ENCODE assay signal across 14 mouse cellular contexts in genomic region chr10:14197261-14197660, GRCm38 (mm10).
DNase-seq lines count a peak whose midpoint lies in the region; ATAC-seq and TF ChIP-seq lines count a peak whose summit lies in the region.
"Had no signal": no experiment of that assay in that cellular context is flagged by ENCODE, and none has a peak within 500 bp of the region (broad histone marks: within the 10 kb centered on the region; RNA-seq: fewer than 3 reads in every experiment).

No protein-coding gene starts in this region.

- H3K36me3 ChIP-seq in hindbrain, postnatal 0 days (ENCODE audit: insufficient read depth, low read length), result no peaks in the 10 kb centered on the region
- no peaks in the 10 kb centered on the region for H3K36me3 ChIP-seq in hindbrain, embryonic 16.5 days (ENCODE audit: control insufficient read depth, insufficient read depth, low read length)
- H3K36me3 ChIP-seq: kidney, embryonic 15.5 days; liver, embryonic 15.5 days; midbrain, embryonic 12.5 days had no signal

- no peaks in the 10 kb centered on the region for H3K27me3 ChIP-seq in hindbrain, postnatal 0 days (ENCODE audit: insufficient read depth, low read length)
- no peaks in the 10 kb centered on the region for H3K27me3 ChIP-seq in hindbrain, embryonic 16.5 days (replicated peaks; ENCODE audit: control insufficient read depth, insufficient read depth, low read length)
- H3K27me3 ChIP-seq: kidney, embryonic 15.5 days; liver, embryonic 15.5 days; midbrain, embryonic 12.5 days had no signal

- TF ChIP-seq CTCF in hindbrain, postnatal 0 days (IDR thresholded peaks at IDR 0.05; ENCODE audit: low read depth), result peak; percentile 50

- H3K4me1 ChIP-seq in hindbrain, postnatal 0 days (ENCODE audit: insufficient read depth, low read length), result 0 out of 2 replicates have a peak, but pooled peaks cover 6% of the 10 kb centered on the region
- no peaks in the 10 kb centered on the region; the same call in 1 of the 2 replicates for H3K4me1 ChIP-seq in hindbrain, embryonic 16.5 days (ENCODE audit: control insufficient read depth, insufficient read depth, low read depth, low read length)
- H3K4me1 ChIP-seq: liver, embryonic 15.5 days had no signal

- DNase-seq in hindbrain, postnatal 0 days (ENCODE audit: low spot score), result peak; percentile 24
- DNase-seq in thymus, postnatal 0 days (ENCODE audit: low spot score), result peak; percentile 42
- no peak for DNase-seq in thymus, adult 18-20 months
- no peak for DNase-seq in ovary, adult 18-20 months (ENCODE audit: low spot score)
- DNase-seq in layer of hippocampus, postnatal 25 days (ENCODE audit: extremely low spot score in 1 of 2, low spot score in 1 of 2), result no peak
- no peak for DNase-seq in cerebellum, adult 9-10 months
- DNase-seq: cerebellum, adult 2 months; heart, adult 18-20 months; right cerebral cortex, postnatal 4 days had no signal

- no peak overlapping the region for H3K9ac ChIP-seq in hindbrain, postnatal 0 days (replicated peaks; ENCODE audit: low read length)
- no peak overlapping the region for H3K9ac ChIP-seq in hindbrain, embryonic 16.5 days (ENCODE audit: low read depth, low read length)
- H3K9ac ChIP-seq: kidney, embryonic 15.5 days; liver, embryonic 15.5 days; midbrain, embryonic 12.5 days had no signal

- H3K9me3 ChIP-seq in hindbrain, postnatal 0 days (ENCODE audit: low read length), result no peaks in the 10 kb centered on the region
- H3K9me3 ChIP-seq in hindbrain, embryonic 16.5 days (ENCODE audit: control insufficient read depth, low read length), result no peaks in the 10 kb centered on the region
- H3K9me3 ChIP-seq: kidney, embryonic 15.5 days; liver, embryonic 15.5 days; midbrain, embryonic 12.5 days had no signal

- WGBS in hindbrain, postnatal 0 days, result 75% methylated on average over 6 of the region's 6 CpGs
- 74% methylated on average over 6 of the region's 6 CpGs for WGBS in hindbrain, embryonic 16.5 days

- no peak overlapping the region for H3K27ac ChIP-seq in hindbrain, postnatal 0 days
- H3K27ac ChIP-seq in hindbrain, embryonic 16.5 days (ENCODE audit: low read depth, low read length), result no peak overlapping the region
- H3K27ac ChIP-seq: kidney, embryonic 15.5 days; liver, embryonic 15.5 days; midbrain, embryonic 12.5 days had no signal

- H3K4me2 ChIP-seq in hindbrain, postnatal 0 days (ENCODE audit: low read depth, low read length), result no peak overlapping the region
- H3K4me2 ChIP-seq in hindbrain, embryonic 16.5 days (ENCODE audit: low read length), result no peak overlapping the region
- H3K4me2 ChIP-seq: kidney, embryonic 15.5 days; liver, embryonic 15.5 days; midbrain, embryonic 12.5 days had no signal

- ATAC-seq in hindbrain, postnatal 0 days, result no peak
- ATAC-seq in hindbrain, embryonic 16.5 days, result no peak
- peak; percentile 77 for ATAC-seq in common myeloid progenitor, adult 5-6 weeks (replicated peaks; ENCODE audit: low read depth, poor library complexity, severe bottlenecking)

- H3K4me3 ChIP-seq in hindbrain, postnatal 0 days (ENCODE audit: low read length), result no peak overlapping the region
- no peak overlapping the region for H3K4me3 ChIP-seq in hindbrain, embryonic 16.5 days (ENCODE audit: low read length)
- H3K4me3 ChIP-seq: kidney, embryonic 15.5 days; liver, embryonic 15.5 days; midbrain, embryonic 12.5 days had no signal

Comparison
In these comparisons a context has a peak if more than half of its experiments do, and no peak if none do; other contexts are left out.
1. DNase-seq: peak in hindbrain, postnatal 0 days (single experiment) and thymus, postnatal 0 days (single experiment); none in thymus, adult 18-20 months (0 of 2), ovary, adult 18-20 months (single experiment), layer of hippocampus, postnatal 25 days (0 of 2) and cerebellum, adult 9-10 months (single experiment).